8 mouse cellular contexts compared by ENCODE assay signal in genomic region chr11:80377712-80378451, GRCm38 (mm10). TPM values are rescaled to one million over a fixed set of nuclear protein-coding genes. Genes with fewer than 3 reads are reported as not detected.
DNase-seq lines count a peak whose midpoint lies in the region; ATAC-seq lines count a peak whose summit lies in the region.

Gene 5730455P16Rik, minus strand, starts transcription at chr11:80378034.

- H3K4me1 ChIP-seq in hindbrain, embryonic 10.5 days (replicated peaks), result peaks cover 20% of the 10 kb centered on the region

- H3K27ac ChIP-seq in hindbrain, embryonic 10.5 days, result peak within 1 kb of the TSS; percentile 94

- H3K36me3 ChIP-seq in hindbrain, embryonic 10.5 days, result peaks cover 29% of the 10 kb centered on the region

- ATAC-seq in frontal cortex, adult (ENCODE audit: low TSS enrichment), result peak; percentile 93

- H3K27me3 ChIP-seq in hindbrain, embryonic 10.5 days (ENCODE audit: insufficient read depth, poor library complexity, severe bottlenecking), result no peaks in the 10 kb centered on the region

- peak; percentile 92 for DNase-seq in NIH3T3 (ENCODE audit: low read depth)
- peak; percentile 86 for DNase-seq in cerebellum, adult 9-10 months
- DNase-seq in hindbrain, embryonic 10.5 days (ENCODE audit: low spot score), result peak; percentile 86
- peak; percentile 82 to 86 for DNase-seq in layer of hippocampus, postnatal 14 days (ENCODE audit: low spot score in 2 of 2)
- peak; percentile 91 for DNase-seq in lung, postnatal 10 days
- peak; percentile 76 for DNase-seq in ovary, postnatal 14 days (ENCODE audit: low spot score)
- peak; percentile 65 to 78 for DNase-seq in thymus, postnatal 10 days (ENCODE audit: low spot score in 2 of 2)

- no peaks in the 10 kb centered on the region for H3K9me3 ChIP-seq in hindbrain, embryonic 10.5 days

- H3K4me3 ChIP-seq in hindbrain, embryonic 10.5 days, result peak within 1 kb of the TSS; percentile 73

- WGBS in hindbrain, embryonic 10.5 days, result 2% methylated on average over 43 of the region's 43 CpGs

RNA-seq across cellular contexts. Expression of gene 5730455P16Rik, which starts in this region (rescaled TPM):
- 19.4 and 24.4 TPM in 2 replicates for polyA plus RNA-seq in hindbrain, embryonic 10.5 days (2016; fragmentation: Nextera tagmentation; extraction: Ambion mirVana)
- total RNA-seq in layer of hippocampus, postnatal 14 days (2021), result 10 to 100 TPM; 44.4 to 49.1 TPM

Comparison
In these comparisons a context has a peak if more than half of its experiments do, and no peak if none do; other contexts are left out.
1. Peak in every context shown above with its lines: DNase-seq, ATAC-seq, H3K4me3 ChIP-seq and H3K27ac ChIP-seq.